Mouse (Mus musculus): ENCODE measurements around the gene H2-Q10. TPM values are rescaled to one million over a fixed set of nuclear protein-coding genes. Genes with fewer than 3 reads are reported as not detected.
"Not testable (repeated sequence)": the region's sequence is repeated elsewhere in the genome, so short reads cannot be mapped to it uniquely, and the experiment has no call there.

Gene H2-Q10
- polyA plus RNA-seq, 1 experiment from 2014 or later, result 0.15 TPM

DNA sequence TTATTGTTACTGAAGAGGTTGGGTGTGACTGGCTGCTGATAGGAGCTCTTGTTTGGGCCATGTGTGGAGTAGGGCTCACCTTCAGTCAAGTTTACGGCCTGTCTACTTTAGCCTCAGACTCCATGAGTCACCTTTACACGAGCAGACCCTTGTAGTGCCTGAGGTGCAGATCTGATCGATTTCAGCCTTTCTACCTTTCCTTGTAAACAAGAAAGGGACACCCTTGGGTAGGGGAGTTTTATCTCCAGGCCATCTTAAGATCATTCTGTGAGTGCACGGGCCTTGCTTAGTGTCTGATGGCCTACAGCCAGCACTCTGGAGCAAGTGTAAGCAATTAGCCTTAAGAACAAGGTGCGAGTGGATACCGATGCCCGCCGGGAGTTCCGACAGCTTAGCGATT, 37.0 kb downstream of the H2-Q10 start:
- WGBS, result 17% methylated on average over 10 of the region's 10 CpGs
- Histone ChIP-seq H3K36me3 (ENCODE audit: control insufficient read depth, insufficient read depth, low read length) (no peaks in the 10 kb centered on the region), H3K27me3 (ENCODE audit: control insufficient read depth, insufficient read depth, low read length) (peaks cover 32% of the 10 kb centered on the region), H3K4me2 (replicated peaks; ENCODE audit: low read depth, low read length) (no peak overlapping the region), H3K9ac (ENCODE audit: low read depth, low read length) (no peak overlapping the region), H3K9me3 (ENCODE audit: control insufficient read depth, low read length) (no peaks in the 10 kb centered on the region), H3K4me3 (ENCODE audit: low read depth, low read length) (no peak overlapping the region), H3K27ac (ENCODE audit: low read depth, low read length) (no peak overlapping the region), H3K4me1 (replicated peaks; ENCODE audit: control insufficient read depth, insufficient read depth, low read length) (no peaks in the 10 kb centered on the region)
- DNase-seq (ENCODE audit: low spot score) (no peak), ATAC-seq (ENCODE audit: low FRiP score) (no peak)

DNA sequence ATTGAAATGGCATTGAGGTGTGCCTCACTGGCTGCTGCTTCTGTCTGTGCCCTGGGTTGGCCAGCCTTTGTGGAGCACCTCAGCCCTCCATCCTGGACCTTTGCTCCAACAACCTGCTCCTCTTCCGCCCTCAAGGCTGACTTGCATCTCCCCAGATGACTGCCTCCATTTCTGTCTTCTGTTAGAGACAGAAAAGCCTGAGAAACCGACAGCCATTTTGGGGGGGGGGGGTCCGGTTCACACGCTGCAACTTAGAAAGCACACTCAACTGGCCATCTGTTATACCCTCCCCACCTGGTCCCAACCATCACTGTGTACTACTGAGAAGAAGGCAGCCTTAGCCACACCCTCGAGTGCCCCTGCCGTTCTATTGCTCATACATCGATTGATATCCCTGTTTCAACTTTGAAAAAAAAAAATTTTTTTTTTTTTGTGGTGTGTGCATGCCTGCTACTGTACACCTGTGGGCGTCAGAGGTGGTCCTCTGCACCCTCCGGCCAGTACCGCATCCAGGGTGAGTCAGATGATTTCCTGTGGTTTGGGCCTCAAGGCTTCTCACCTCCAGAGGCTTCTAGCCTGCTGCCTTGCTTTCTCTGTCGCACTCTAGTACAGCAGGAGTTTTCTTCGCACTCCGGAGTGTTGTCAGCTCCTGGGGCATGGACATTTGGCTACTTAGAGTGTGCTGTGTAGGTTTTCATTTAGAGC, 37.8 kb downstream of the H2-Q10 start:
- Histone ChIP-seq H3K27ac (ENCODE audit: low read depth, low read length) (no peak overlapping the region), H3K9ac (ENCODE audit: low read depth, low read length) (no peak overlapping the region), H3K4me3 (ENCODE audit: low read depth, low read length) (no peak overlapping the region), H3K36me3 (ENCODE audit: control insufficient read depth, insufficient read depth, low read length) (no peaks in the 10 kb centered on the region), H3K4me1 (replicated peaks; ENCODE audit: control insufficient read depth, insufficient read depth, low read length) (no peaks in the 10 kb centered on the region), H3K27me3 (ENCODE audit: control insufficient read depth, insufficient read depth, low read length) (peaks cover 32% of the 10 kb centered on the region), H3K9me3 (ENCODE audit: control insufficient read depth, low read length) (no peaks in the 10 kb centered on the region), H3K4me2 (replicated peaks; ENCODE audit: low read depth, low read length) (no peak overlapping the region)
- DNase-seq (ENCODE audit: low spot score) (no peak), ATAC-seq (ENCODE audit: low FRiP score) (no peak)
- WGBS, result 26% methylated on average over 13 of the region's 13 CpGs

DNA sequence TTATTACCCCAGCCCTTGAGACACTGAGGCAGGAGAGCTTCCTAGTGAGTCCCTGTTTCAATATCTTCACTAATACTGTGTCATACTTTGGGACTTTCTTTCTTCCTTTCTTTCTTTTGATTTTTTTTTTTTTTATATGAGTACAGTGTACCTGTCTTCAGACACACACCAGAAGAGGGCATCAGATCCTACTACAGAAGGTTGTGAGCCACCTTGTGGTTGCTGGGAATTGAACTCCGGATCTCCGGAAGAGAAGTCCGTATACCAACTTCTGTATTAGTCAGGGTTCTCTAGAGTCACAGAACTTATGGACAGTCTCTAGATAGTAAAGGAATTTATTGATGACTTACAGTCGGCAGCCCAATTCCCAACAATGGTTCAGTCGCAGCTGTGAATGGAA, 38.4 kb downstream of the H2-Q10 start:
- DNase-seq (ENCODE audit: low spot score); H3K4me3 ChIP-seq (ENCODE audit: low read depth, low read length); H3K9me3 ChIP-seq (ENCODE audit: control insufficient read depth, low read length); H3K4me1 ChIP-seq (replicated peaks; ENCODE audit: control insufficient read depth, insufficient read depth, low read length); H3K36me3 ChIP-seq (ENCODE audit: control insufficient read depth, insufficient read depth, low read length); H3K9ac ChIP-seq (ENCODE audit: low read depth, low read length); H3K27ac ChIP-seq (ENCODE audit: low read depth, low read length); H3K4me2 ChIP-seq (replicated peaks; ENCODE audit: low read depth, low read length); ATAC-seq (ENCODE audit: low FRiP score): not testable (repeated sequence)
- 46% methylated on average over 3 of the region's 5 CpGs for WGBS
- peaks cover 32% of the 10 kb centered on the region for H3K27me3 ChIP-seq (ENCODE audit: control insufficient read depth, insufficient read depth, low read length)

DNA sequence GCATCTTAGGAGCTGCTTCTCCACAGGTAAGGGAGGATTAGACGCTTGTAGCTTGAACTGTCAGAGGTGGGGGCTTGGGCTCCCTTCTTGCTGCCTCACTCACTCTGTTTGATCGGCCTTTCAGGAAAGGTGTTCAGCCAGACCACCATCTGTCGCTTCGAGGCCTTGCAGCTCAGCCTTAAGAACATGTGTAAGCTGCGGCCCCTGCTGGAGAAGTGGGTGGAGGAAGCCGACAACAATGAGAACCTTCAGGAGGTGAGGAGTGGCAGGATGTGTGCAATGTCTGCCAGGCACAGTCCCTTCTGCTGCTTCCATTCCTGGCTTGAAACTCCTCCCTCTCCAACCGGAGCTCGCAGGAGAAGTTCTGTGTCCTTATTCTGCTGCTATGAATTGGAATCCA, 39.4 kb downstream of the H2-Q10 start:
- Histone ChIP-seq H3K9ac (ENCODE audit: low read depth, low read length) (no peak overlapping the region), H3K36me3 (ENCODE audit: control insufficient read depth, insufficient read depth, low read length) (no peaks in the 10 kb centered on the region), H3K4me2 (replicated peaks; ENCODE audit: low read depth, low read length) (no peak overlapping the region), H3K27me3 (ENCODE audit: control insufficient read depth, insufficient read depth, low read length) (peaks cover 32% of the 10 kb centered on the region), H3K27ac (ENCODE audit: low read depth, low read length) (no peak overlapping the region), H3K4me3 (ENCODE audit: low read depth, low read length) (no peak overlapping the region), H3K4me1 (replicated peaks; ENCODE audit: control insufficient read depth, insufficient read depth, low read length) (no peaks in the 10 kb centered on the region), H3K9me3 (ENCODE audit: control insufficient read depth, low read length) (no peaks in the 10 kb centered on the region)
- DNase-seq (ENCODE audit: low spot score), result no peak
- no peak for ATAC-seq (ENCODE audit: low FRiP score)
- WGBS, result 52% methylated on average over 8 of the region's 8 CpGs

DNA sequence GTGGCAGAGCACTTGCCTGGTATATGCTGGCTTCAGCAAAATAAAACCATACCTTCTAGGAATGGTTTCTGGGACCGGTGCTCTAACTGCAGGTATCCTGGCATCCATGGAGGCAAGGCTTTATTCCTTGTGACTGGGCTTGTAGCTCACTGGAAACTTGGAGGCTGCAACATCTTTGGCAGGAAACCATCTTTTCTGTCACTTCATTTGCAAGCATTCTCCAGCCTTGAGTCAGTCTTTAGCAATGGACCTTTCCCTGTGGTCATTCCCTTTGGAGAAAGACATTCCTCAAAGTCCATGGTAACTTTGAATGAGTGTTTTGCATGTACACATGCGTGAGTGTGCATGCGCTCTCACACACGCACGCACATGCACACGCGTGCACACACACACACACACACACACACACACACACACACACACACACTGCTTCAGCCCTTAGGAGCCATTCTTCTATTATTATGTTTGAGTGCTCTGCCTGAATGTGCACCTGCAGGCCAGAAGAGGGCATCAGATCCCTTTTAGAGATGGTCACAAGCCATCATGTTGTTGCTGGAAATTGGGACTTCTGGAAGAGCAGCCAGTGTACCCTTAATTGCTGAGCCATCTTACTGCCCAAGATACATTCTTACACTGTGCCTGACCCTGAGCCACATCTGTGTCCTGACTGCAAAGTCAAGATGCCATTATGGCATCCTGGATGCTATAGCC, 43.2 kb downstream of the H2-Q10 start:
- Histone ChIP-seq H3K4me3 (ENCODE audit: low read depth, low read length) (no peak overlapping the region), H3K27ac (ENCODE audit: low read depth, low read length) (no peak overlapping the region), H3K4me1 (replicated peaks; ENCODE audit: control insufficient read depth, insufficient read depth, low read length) (peaks cover 3% of the 10 kb centered on the region), H3K9ac (ENCODE audit: low read depth, low read length) (no peak overlapping the region), H3K4me2 (replicated peaks; ENCODE audit: low read depth, low read length) (no peak overlapping the region), H3K9me3 (ENCODE audit: control insufficient read depth, low read length) (no peaks in the 10 kb centered on the region), H3K27me3 (ENCODE audit: control insufficient read depth, insufficient read depth, low read length) (peaks cover under 1% of the 10 kb centered on the region; the same call in 1 of the 2 replicates), H3K36me3 (ENCODE audit: control insufficient read depth, insufficient read depth, low read length) (no peaks in the 10 kb centered on the region)
- 92% methylated on average over 7 of the region's 7 CpGs for WGBS
- ATAC-seq (ENCODE audit: low FRiP score) (no peak), DNase-seq (ENCODE audit: low spot score) (no peak)

DNA sequence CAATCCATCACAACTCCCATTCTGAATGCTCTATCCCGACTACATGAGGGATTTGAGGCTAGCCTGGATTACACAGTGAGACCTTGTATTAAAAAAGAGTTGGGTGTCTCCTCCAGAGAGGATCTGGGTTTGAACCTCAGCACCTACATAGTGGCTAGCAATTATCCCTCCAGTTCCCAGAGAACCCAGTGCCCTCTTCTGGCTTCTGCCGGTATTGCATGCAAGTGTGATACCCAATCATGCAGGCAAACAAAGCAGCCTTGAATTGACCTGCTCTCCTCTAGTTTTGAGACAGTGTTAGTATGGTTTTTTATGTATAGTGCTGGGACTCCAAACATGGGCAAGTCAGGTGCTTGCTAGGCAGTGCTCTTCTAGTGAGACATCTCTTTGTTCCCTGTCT, 44.0 kb downstream of the H2-Q10 start:
- 14% methylated on average over 2 of the region's 2 CpGs for WGBS

DNA sequence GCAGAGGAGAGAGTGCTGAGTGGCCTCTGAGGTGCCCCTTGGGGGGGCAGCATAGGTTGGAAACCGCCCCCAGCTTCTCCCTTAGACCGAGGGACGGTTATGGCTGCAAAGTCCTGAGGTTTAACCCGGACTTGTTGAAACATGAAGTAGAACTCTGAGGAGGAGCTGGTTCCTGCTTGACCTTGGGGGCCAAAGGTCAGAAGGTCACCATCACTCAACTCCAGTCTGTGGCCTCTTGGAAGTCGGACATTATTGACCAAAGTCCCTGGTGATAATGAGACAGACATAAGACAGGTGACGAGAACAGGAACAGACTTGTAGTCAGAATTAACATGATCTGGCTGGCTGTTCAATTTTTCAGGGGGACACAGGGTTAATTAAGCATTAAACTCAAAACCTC, 44.9 kb downstream of the H2-Q10 start:
- peak overlapping the region; percentile 64 for H3K4me2 ChIP-seq (replicated peaks; ENCODE audit: low read depth, low read length)
- H3K27ac ChIP-seq (ENCODE audit: low read depth, low read length), result no peak overlapping the region
- H3K9ac ChIP-seq (ENCODE audit: low read depth, low read length), result peak overlapping the region; percentile 15; the same call in 1 of the 2 replicates
- no peaks in the 10 kb centered on the region for H3K27me3 ChIP-seq (ENCODE audit: control insufficient read depth, insufficient read depth, low read length)
- WGBS, result 34% methylated on average over 6 of the region's 6 CpGs
- ATAC-seq (ENCODE audit: low FRiP score) (no peak), DNase-seq (ENCODE audit: low spot score) (no peak)
- H3K4me1 ChIP-seq (replicated peaks; ENCODE audit: control insufficient read depth, insufficient read depth, low read length), result peaks cover 3% of the 10 kb centered on the region
- no peaks in the 10 kb centered on the region for H3K9me3 ChIP-seq (ENCODE audit: control insufficient read depth, low read length)
- no peaks in the 10 kb centered on the region for H3K36me3 ChIP-seq (ENCODE audit: control insufficient read depth, insufficient read depth, low read length)
- H3K4me3 ChIP-seq (ENCODE audit: low read depth, low read length), result no peak overlapping the region

More for the DNA sequence above, 44.0 kb downstream of the H2-Q10 start:
- H3K4me3 ChIP-seq (ENCODE audit: low read depth, low read length), result no peak overlapping the region
- H3K4me2 ChIP-seq (replicated peaks; ENCODE audit: low read depth, low read length), result no peak overlapping the region
- DNase-seq (ENCODE audit: low spot score) (peak; percentile 88), ATAC-seq (ENCODE audit: low FRiP score) (no peak)
- no peaks in the 10 kb centered on the region for H3K36me3 ChIP-seq (ENCODE audit: control insufficient read depth, insufficient read depth, low read length)
- peaks cover 3% of the 10 kb centered on the region for H3K4me1 ChIP-seq (replicated peaks; ENCODE audit: control insufficient read depth, insufficient read depth, low read length)
- H3K27me3 ChIP-seq (ENCODE audit: control insufficient read depth, insufficient read depth, low read length), result no peaks in the 10 kb centered on the region
- no peak overlapping the region for H3K27ac ChIP-seq (ENCODE audit: low read depth, low read length)
- H3K9ac ChIP-seq (ENCODE audit: low read depth, low read length), result no peak overlapping the region
- H3K9me3 ChIP-seq (ENCODE audit: control insufficient read depth, low read length), result no peaks in the 10 kb centered on the region

DNA sequence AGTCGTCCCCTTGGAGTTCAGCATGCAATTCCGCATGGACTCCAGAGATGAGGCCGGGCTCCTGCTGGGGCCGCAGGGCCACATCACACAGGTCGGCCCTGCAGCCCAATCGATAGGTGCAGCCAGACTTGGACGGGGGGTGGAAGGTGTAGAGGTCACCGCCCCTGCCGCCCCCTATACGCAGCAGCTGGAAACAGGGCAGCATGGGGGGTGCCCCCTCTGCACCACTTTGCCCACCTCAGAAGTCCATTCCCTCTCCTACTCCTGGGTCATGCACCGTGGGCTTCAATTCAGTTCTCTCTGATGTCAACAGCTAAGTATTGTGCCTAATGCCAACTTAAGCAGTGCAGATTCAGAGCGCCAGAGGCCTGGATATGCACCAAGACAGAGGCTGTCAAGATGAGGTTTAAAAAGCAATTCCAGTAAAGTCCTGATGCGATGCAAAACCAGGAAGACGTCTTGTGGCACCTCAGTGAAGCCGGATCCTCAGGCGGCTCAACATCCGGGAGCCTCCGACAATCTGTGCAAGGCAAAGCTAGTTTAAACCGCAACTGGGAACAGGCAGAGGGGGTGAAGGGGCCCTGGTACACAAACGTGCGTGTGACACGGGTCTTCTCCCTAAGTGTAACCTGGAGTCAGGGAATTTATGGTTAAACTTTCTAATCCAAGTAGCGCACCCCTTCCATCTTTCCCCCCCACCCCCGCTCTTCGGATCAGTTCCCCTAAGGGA, 46.2 kb downstream of the H2-Q10 start:
- H3K36me3 ChIP-seq (ENCODE audit: control insufficient read depth, insufficient read depth, low read length), result no peaks in the 10 kb centered on the region
- H3K9ac ChIP-seq (ENCODE audit: low read depth, low read length), result peak overlapping the region; percentile 50
- WGBS, result 9% methylated on average over 25 of the region's 25 CpGs
- peak overlapping the region; percentile 47 for H3K4me3 ChIP-seq (ENCODE audit: low read depth, low read length)
- no peak overlapping the region for H3K27ac ChIP-seq (ENCODE audit: low read depth, low read length)
- DNase-seq (ENCODE audit: low spot score) (peak; percentile 64), ATAC-seq (ENCODE audit: low FRiP score) (peak; percentile 28)
- no peaks in the 10 kb centered on the region for H3K9me3 ChIP-seq (ENCODE audit: control insufficient read depth, low read length)
- peaks cover 3% of the 10 kb centered on the region for H3K4me1 ChIP-seq (replicated peaks; ENCODE audit: control insufficient read depth, insufficient read depth, low read length)
- H3K27me3 ChIP-seq (ENCODE audit: control insufficient read depth, insufficient read depth, low read length), result no peaks in the 10 kb centered on the region
- peak overlapping the region; percentile 64 for H3K4me2 ChIP-seq (replicated peaks; ENCODE audit: low read depth, low read length)
